Mouse (Mus musculus) activated CD4-positive, CD25-positive, alpha-beta regulatory T cell (primary cell): Measurements from ENCODE around the gene Lsr. TPM values are rescaled to one million over a fixed set of nuclear protein-coding genes. Genes with fewer than 3 reads are reported as not detected.

Source experiments
- polyA plus RNA-seq, 2 experiments: library from polyadenylated mRNA; unstranded; fragments of 100-300 nt; shearing (Covaris generic); gene quantifications; one replicate each; pipeline ENCODE4 v1.2.1; 2017

The Lsr gene
- 10 to 100 TPM; 10.5 to 23.2 TPM for polyA plus RNA-seq

GRCm38 (mm10) chr7:30973251-30973500, at the start of gene Lsr:
TSS of gene Lsr (minus strand) at chr7:30973464.

DNA sequence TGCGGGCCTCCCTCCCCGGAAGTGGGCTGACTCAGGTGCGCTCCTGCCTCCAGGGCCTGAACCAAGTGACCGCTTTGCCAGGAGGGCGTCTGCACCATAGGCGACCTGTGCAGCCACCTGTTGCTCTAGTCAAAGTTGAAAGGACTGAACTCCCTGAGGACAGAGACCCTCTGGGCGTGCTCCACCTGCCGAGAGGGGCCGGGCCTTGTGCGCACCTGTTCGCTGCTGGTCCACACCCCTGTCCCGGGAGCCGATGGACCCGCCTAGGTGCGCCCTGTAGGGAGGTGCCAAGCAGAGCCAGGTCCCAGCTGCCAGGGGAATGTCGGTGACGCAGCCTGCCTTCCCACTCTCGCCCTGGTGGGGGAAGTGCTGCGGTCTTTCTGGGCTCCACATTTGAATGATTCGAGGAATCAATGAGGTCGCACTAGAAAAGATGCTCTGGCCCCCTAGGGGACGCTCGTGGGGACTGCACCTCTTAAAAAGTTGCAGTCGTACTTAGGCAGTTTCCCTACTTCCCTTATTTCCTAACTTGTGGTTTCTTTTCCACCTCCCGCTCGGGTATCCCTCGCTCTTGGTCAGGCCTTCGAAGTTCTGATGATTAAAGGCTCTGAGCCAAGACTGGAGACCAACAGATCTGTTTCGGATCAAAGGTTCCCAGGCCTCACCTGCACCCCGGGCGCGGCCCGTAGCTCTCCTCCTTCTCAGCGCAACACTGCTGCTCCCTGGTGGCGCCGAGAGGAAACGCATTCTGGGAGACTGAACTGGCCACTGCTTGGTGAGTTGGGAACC, 431 bp upstream of the Lsr start, which contains the start of gene Fam187b:
Gene Fam187b, plus strand, starts transcription at position 290 of the 789 bp plus-strand sequence.

GRCm38 (mm10) chr7:30956756-30957366, 16.4 kb downstream of the Lsr start, which contains the start of gene Usf2:
TSS of gene Usf2 (minus strand) at chr7:30956803.

GRCm38 (mm10) chr7:30943909-30944635, 29.2 kb downstream of the Lsr start, which contains the start of gene Hamp:
TSS of gene Hamp (minus strand) at chr7:30944032.

GRCm38 (mm10) chr7:30924581-30924980, 48.7 kb downstream of the Lsr start, which contains the start of gene Hamp2:
TSS of gene Hamp2 (minus strand) at chr7:30924681.

DNA sequence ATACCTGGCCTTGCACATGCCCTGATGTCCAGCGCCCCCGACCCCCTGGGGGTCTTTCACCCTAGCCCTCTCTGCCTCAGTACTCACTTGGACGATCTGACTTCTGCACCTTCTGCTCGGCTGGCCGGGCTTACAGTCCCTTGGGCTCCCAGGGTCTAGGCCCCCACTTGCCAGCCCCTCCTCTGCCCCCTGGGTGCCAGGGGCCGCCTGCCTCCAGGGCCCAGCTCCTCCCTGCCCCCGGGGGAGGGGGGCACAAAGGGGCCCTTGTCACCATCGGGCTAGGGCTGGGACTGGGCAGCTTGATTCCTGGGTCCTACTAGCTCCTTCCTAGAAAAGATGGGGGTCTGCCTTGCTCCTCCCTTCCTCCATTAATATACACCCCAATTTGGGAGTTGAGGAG, 58.5 kb downstream of the Lsr start, which contains the start of gene Mag:
Gene Mag, minus strand, starts transcription at position 142 of the 400 bp plus-strand sequence.

Other genes starting within 250 kb of the Lsr start
- gene Tmem147, start 243.9 kb downstream of the Lsr start, polyA plus RNA-seq = 100 to 1,000 TPM in 1 of 2 experiments, 10 to 100 TPM in 1; 85.3 to 135 TPM
- gene Gapdhs, start 229.8 kb downstream of the Lsr start, polyA plus RNA-seq = under 1 TPM; 0.34 to 0.55 TPM
- gene Sbsn, start 222.0 kb downstream of the Lsr start, polyA plus RNA-seq = 1 to 10 TPM in 1 of 2 experiments, not detected in 1; 2.9 TPM
- gene Dmkn, start 209.7 kb downstream of the Lsr start, polyA plus RNA-seq = not detected
- gene Krtdap, start 185.6 kb downstream of the Lsr start, polyA plus RNA-seq = not detected
- under 1 TPM; 0.27 to 0.69 TPM for gene Ffar2, start 149.7 kb downstream of the Lsr start, polyA plus RNA-seq
- gene Ffar3, start 117.3 kb downstream of the Lsr start, polyA plus RNA-seq = not detected
- gene Ffar1, start 111.9 kb downstream of the Lsr start, polyA plus RNA-seq = under 1 TPM in 1 of 2 experiments, not detected in 1; 0.11 TPM
- 1 to 10 TPM; 5.6 to 8.0 TPM for gene Cd22, start 93.1 kb downstream of the Lsr start, polyA plus RNA-seq
- under 1 TPM in 1 of 2 experiments, not detected in 1; 0.47 TPM for gene Mag, start 58.6 kb downstream of the Lsr start, polyA plus RNA-seq
- gene Hamp2, start 48.8 kb downstream of the Lsr start, polyA plus RNA-seq = not detected
- gene Hamp, start 29.4 kb downstream of the Lsr start, polyA plus RNA-seq = under 1 TPM in 1 of 2 experiments, not detected in 1; 0.76 TPM
- 10 to 100 TPM; 13.0 to 18.6 TPM for gene Usf2, start 16.7 kb downstream of the Lsr start, polyA plus RNA-seq
- under 1 TPM in 1 of 2 experiments, not detected in 1; 0.83 TPM for gene Fam187b, start 326 bp upstream of the Lsr start, polyA plus RNA-seq
- gene Fxyd5, start 69.0 kb upstream of the Lsr start, polyA plus RNA-seq = 1,000 to 10,000 TPM; 1,294 to 2,250 TPM
- gene Fxyd7, start 78.0 kb upstream of the Lsr start, polyA plus RNA-seq = not detected
- under 1 TPM; 0.72 to 0.98 TPM for gene Fxyd1, start 83.7 kb upstream of the Lsr start, polyA plus RNA-seq
- under 1 TPM in 1 of 2 experiments, not detected in 1; 0.72 TPM for gene Lgi4, start 85.9 kb upstream of the Lsr start, polyA plus RNA-seq
- gene Fxyd3, start 103.2 kb upstream of the Lsr start, polyA plus RNA-seq = not detected
- gene Hpn, start 141.8 kb upstream of the Lsr start, polyA plus RNA-seq = 10 to 100 TPM in 1 of 2 experiments, 1 to 10 TPM in 1; 9.4 to 13.2 TPM
- 1 to 10 TPM; 1.5 to 3.2 TPM for gene Scn1b, start 153.5 kb upstream of the Lsr start, polyA plus RNA-seq
- gene Gramd1a, start 182.4 kb upstream of the Lsr start, polyA plus RNA-seq = 100 to 1,000 TPM; 276 to 323 TPM